Comparison of ENCODE assay signal across 8 mouse cellular contexts in the genomic region with DNA sequence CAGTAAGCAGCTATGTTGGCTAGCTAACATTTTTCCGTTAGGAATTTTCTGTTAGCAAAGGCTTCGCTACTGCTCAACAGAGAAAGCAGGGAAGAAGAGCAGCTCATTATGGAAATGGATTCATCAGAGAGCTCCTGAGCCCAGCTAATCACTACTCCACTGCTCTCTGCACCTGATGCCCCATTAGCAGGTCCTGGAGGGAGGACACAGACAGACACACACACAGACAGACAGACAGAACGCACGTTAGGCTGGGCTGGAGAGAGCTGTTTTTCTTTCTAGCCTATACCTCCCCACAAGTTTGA. TPM values are rescaled to one million over a fixed set of nuclear protein-coding genes. Genes with fewer than 3 reads are reported as not detected.
DNase-seq lines count a peak whose midpoint lies in the region; ATAC-seq and TF ChIP-seq lines count a peak whose summit lies in the region.

No protein-coding gene starts in this region.

- no peak overlapping the region for H3K4me3 ChIP-seq in kidney, embryonic 16.5 days (ENCODE audit: low read length)
- H3K4me3 ChIP-seq in embryonic facial prominence, embryonic 12.5 days, result no peak overlapping the region
- H3K4me3 ChIP-seq in hindbrain, embryonic 15.5 days, result no peak overlapping the region
- no peak overlapping the region for H3K4me3 ChIP-seq in midbrain, postnatal 0 days (ENCODE audit: low read depth, low read length)

- peaks cover 34% of the 10 kb centered on the region for H3K4me1 ChIP-seq in kidney, embryonic 16.5 days (ENCODE audit: insufficient read depth, low read length)
- H3K4me1 ChIP-seq in embryonic facial prominence, embryonic 12.5 days, result peaks cover 22% of the 10 kb centered on the region
- H3K4me1 ChIP-seq in hindbrain, embryonic 15.5 days (replicated peaks), result peaks cover 35% of the 10 kb centered on the region
- H3K4me1 ChIP-seq in midbrain, postnatal 0 days (ENCODE audit: insufficient read depth, low read length), result peaks cover 17% of the 10 kb centered on the region

- no peak for ATAC-seq in kidney, embryonic 16.5 days (ENCODE audit: low FRiP score, low TSS enrichment)
- ATAC-seq in embryonic facial prominence, embryonic 12.5 days (ENCODE audit: insufficient number of reproducible peaks, insufficient read depth, low FRiP score, low TSS enrichment), result no peak
- ATAC-seq in hindbrain, embryonic 15.5 days (ENCODE audit: low FRiP score, low read depth), result no peak
- ATAC-seq in midbrain, postnatal 0 days (ENCODE audit: low FRiP score), result 0 out of 2 replicates have a peak, but pooled peaks have one; percentile 3

- DNase-seq in kidney, adult 11 months, result no peak
- DNase-seq in midbrain, postnatal 0 days (ENCODE audit: low spot score), result peak; percentile 48
- no peak for DNase-seq in ovary, postnatal 14 days (ENCODE audit: low spot score)
- DNase-seq in natural killer cell, adult 2 months (ENCODE audit: low spot score in 2 of 2), result no peak
- DNase-seq in lung, postnatal 10 days, result no peak

- no peak overlapping the region for H3K9ac ChIP-seq in kidney, embryonic 16.5 days (replicated peaks; ENCODE audit: low read length)
- H3K9ac ChIP-seq in embryonic facial prominence, embryonic 12.5 days, result no peak overlapping the region
- peak overlapping the region; percentile 20 for H3K9ac ChIP-seq in hindbrain, embryonic 15.5 days
- peak overlapping the region; percentile 30; the same call in 1 of the 2 replicates for H3K9ac ChIP-seq in midbrain, postnatal 0 days (replicated peaks; ENCODE audit: low read length, poor library complexity, severe bottlenecking)

- H3K27ac ChIP-seq in kidney, embryonic 16.5 days (ENCODE audit: low read length), result peak overlapping the region; percentile 75
- peak overlapping the region; percentile 80 for H3K27ac ChIP-seq in embryonic facial prominence, embryonic 12.5 days
- H3K27ac ChIP-seq in hindbrain, embryonic 15.5 days (replicated peaks), result peak overlapping the region; percentile 88
- H3K27ac ChIP-seq in midbrain, postnatal 0 days (ENCODE audit: low read depth, low read length), result peak overlapping the region; percentile 85

- WGBS in kidney, embryonic 16.5 days, result 76% methylated on average over 4 of the region's 4 CpGs
- 71% methylated on average over 4 of the region's 4 CpGs for WGBS in embryonic facial prominence, embryonic 12.5 days
- 17% methylated on average over 4 of the region's 4 CpGs for WGBS in hindbrain, embryonic 15.5 days
- 24% methylated on average over 4 of the region's 4 CpGs for WGBS in midbrain, postnatal 0 days

- no peak overlapping the region for H3K4me2 ChIP-seq in kidney, embryonic 16.5 days (replicated peaks; ENCODE audit: low read depth, low read length)
- H3K4me2 ChIP-seq in embryonic facial prominence, embryonic 12.5 days (replicated peaks), result no peak overlapping the region
- H3K4me2 ChIP-seq in hindbrain, embryonic 15.5 days, result peak overlapping the region; percentile 28
- H3K4me2 ChIP-seq in midbrain, postnatal 0 days (ENCODE audit: low read depth, low read length, poor library complexity, severe bottlenecking), result no peak overlapping the region

- no peaks in the 10 kb centered on the region for H3K9me3 ChIP-seq in kidney, embryonic 16.5 days (ENCODE audit: low read length)
- no peaks in the 10 kb centered on the region for H3K9me3 ChIP-seq in embryonic facial prominence, embryonic 12.5 days
- no peaks in the 10 kb centered on the region for H3K9me3 ChIP-seq in hindbrain, embryonic 15.5 days
- no peaks in the 10 kb centered on the region for H3K9me3 ChIP-seq in midbrain, postnatal 0 days (ENCODE audit: low read length)

- peaks cover 54% of the 10 kb centered on the region for H3K36me3 ChIP-seq in kidney, embryonic 16.5 days (ENCODE audit: insufficient read depth, low read length)
- peaks cover 68% of the 10 kb centered on the region for H3K36me3 ChIP-seq in embryonic facial prominence, embryonic 12.5 days
- peaks cover 17% of the 10 kb centered on the region for H3K36me3 ChIP-seq in hindbrain, embryonic 15.5 days
- H3K36me3 ChIP-seq in midbrain, postnatal 0 days (ENCODE audit: insufficient read depth, low read length), result peaks cover 34% of the 10 kb centered on the region

- no peaks in the 10 kb centered on the region for H3K27me3 ChIP-seq in kidney, embryonic 16.5 days (ENCODE audit: insufficient read depth, low read length)
- no peaks in the 10 kb centered on the region for H3K27me3 ChIP-seq in embryonic facial prominence, embryonic 12.5 days
- H3K27me3 ChIP-seq in hindbrain, embryonic 15.5 days, result no peaks in the 10 kb centered on the region
- no peaks in the 10 kb centered on the region for H3K27me3 ChIP-seq in midbrain, postnatal 0 days (ENCODE audit: insufficient read depth, low read length)

- TF ChIP-seq CTCF in midbrain, postnatal 0 days (IDR thresholded peaks at IDR 0.05), result no peak

RNA-seq across cellular contexts. Expression of gene Bcar1, which starts 26.2 kb away (rescaled TPM):
- polyA plus RNA-seq in kidney, embryonic 16.5 days (2015; fragmentation: Nextera tagmentation; extraction: Ambion mirVana), result 49.6 and 60.1 TPM in 2 replicates
- 40.0 and 41.1 TPM in 2 replicates for polyA plus RNA-seq in embryonic facial prominence, embryonic 12.5 days (2016; fragmentation: Nextera tagmentation; extraction: Ambion mirVana)
- polyA plus RNA-seq in hindbrain, embryonic 15.5 days (2015; fragmentation: Nextera tagmentation; extraction: Ambion mirVana), result 46.5 and 54.2 TPM in 2 replicates
- total RNA-seq in midbrain, postnatal 0 days (2014; rRNA removed), result 62.3 and 72.8 TPM in 2 replicates
- 38.3 and 44.3 TPM in 2 replicates for polyA plus RNA-seq in midbrain, postnatal 0 days (2015; fragmentation: Nextera tagmentation; extraction: Ambion mirVana)

RNA-seq across cellular contexts. Expression of gene Ctrb1, which starts 26.6 kb away (rescaled TPM):
- polyA plus RNA-seq in kidney, embryonic 16.5 days (2015; fragmentation: Nextera tagmentation; extraction: Ambion mirVana), result 0.35 TPM in 1 of 2 replicates, not detected in the other
- polyA plus RNA-seq in embryonic facial prominence, embryonic 12.5 days (2016; fragmentation: Nextera tagmentation; extraction: Ambion mirVana), result not detected in 2 replicates
- polyA plus RNA-seq in hindbrain, embryonic 15.5 days (2015; fragmentation: Nextera tagmentation; extraction: Ambion mirVana), result 1.00 and 1.9 TPM in 2 replicates
- total RNA-seq in midbrain, postnatal 0 days (2014; rRNA removed), result not detected in 2 replicates
- polyA plus RNA-seq in midbrain, postnatal 0 days (2015; fragmentation: Nextera tagmentation; extraction: Ambion mirVana), result not detected in 2 replicates

Comparison
In these comparisons a context has a peak if more than half of its experiments do, and no peak if none do; other contexts are left out.
1. H3K9ac ChIP-seq: peak in hindbrain, embryonic 15.5 days (single experiment) and midbrain, postnatal 0 days (single experiment); none in kidney, embryonic 16.5 days (single experiment) and embryonic facial prominence, embryonic 12.5 days (single experiment).
2. Peak in every context shown above with its lines, with median percentiles within 50 percentile points of each other: H3K27ac ChIP-seq.